Mouse (Mus musculus): ENCODE measurements at regions not wholly inside any gene's neighbourhood (a gene's known extent, or its start where the extent isn't known, plus 50 kb on each side); places are given as distances from the start of the nearest gene placed in this dataset.
"Not testable (repeated sequence)": the region's sequence is repeated elsewhere in the genome, so short reads cannot be mapped to it uniquely, and the experiment has no call there.

GRCm38 (mm10) chr9:41886456-41886855 lies 237.6 kb downstream of the Sorl1 start:
- WGBS: 84% methylated on average over 13 of the region's 13 CpGs
- H3K4me3 ChIP-seq; H3K9me3 ChIP-seq; H3K27ac ChIP-seq (replicated peaks); H3K9ac ChIP-seq; ATAC-seq (ENCODE audit: low read depth); H3K36me3 ChIP-seq; H3K4me2 ChIP-seq; H3K27me3 ChIP-seq: not testable (repeated sequence)
- H3K4me1 ChIP-seq (replicated peaks): peaks cover 30% of the 10 kb centered on the region

- H3K4me2 ChIP-seq: no peak overlapping the region
- H3K27ac ChIP-seq (replicated peaks): no peak overlapping the region
- H3K36me3 ChIP-seq: no peaks in the 10 kb centered on the region
- no peak overlapping the region for H3K9ac ChIP-seq
- H3K27me3 ChIP-seq: no peaks in the 10 kb centered on the region
- ATAC-seq (ENCODE audit: low read depth): no peak
- no peak overlapping the region for H3K4me3 ChIP-seq
- WGBS: 88% methylated on average over 3 of the region's 3 CpGs
- H3K4me1 ChIP-seq (replicated peaks): peaks cover 13% of the 10 kb centered on the region
- no peaks in the 10 kb centered on the region for H3K9me3 ChIP-seq
These were observed 243.6 kb downstream of the Sorl1 start for GRCm38 (mm10) chr9:41880457-41880856.

GRCm38 (mm10) chr9:41879080-41879479 lies 245.0 kb downstream of the Sorl1 start:
- Histone ChIP-seq H3K9ac (no peak overlapping the region), H3K4me1 (replicated peaks) (peaks cover 13% of the 10 kb centered on the region), H3K4me3 (no peak overlapping the region), H3K36me3 (no peaks in the 10 kb centered on the region), H3K27ac (replicated peaks) (no peak overlapping the region), H3K4me2 (no peak overlapping the region), H3K9me3 (no peaks in the 10 kb centered on the region), H3K27me3 (no peaks in the 10 kb centered on the region)
- ATAC-seq (ENCODE audit: low read depth): no peak
- WGBS: 78% methylated on average over 1 of the region's 1 CpGs

GRCm38 (mm10) chr9:41861136-41861535 lies 263.0 kb downstream of the Sorl1 start:
- Histone ChIP-seq H3K27ac (replicated peaks) (peak overlapping the region; percentile 85), H3K9ac (peak overlapping the region; percentile 52), H3K36me3 (no peaks in the 10 kb centered on the region), H3K9me3 (no peaks in the 10 kb centered on the region), H3K4me2 (peak overlapping the region; percentile 32), H3K4me1 (replicated peaks) (peaks cover 53% of the 10 kb centered on the region), H3K4me3 (no peak overlapping the region), H3K27me3 (no peaks in the 10 kb centered on the region)
- ATAC-seq (ENCODE audit: low read depth): peak; percentile 30; the same call in 1 of the 2 replicates
- WGBS: 40% methylated on average over 5 of the region's 5 CpGs

GRCm38 (mm10) chr9:41860681-41861080 lies 263.4 kb downstream of the Sorl1 start:
- Histone ChIP-seq H3K36me3 (no peaks in the 10 kb centered on the region), H3K9ac (peak overlapping the region; percentile 52), H3K27ac (replicated peaks) (peak overlapping the region; percentile 85), H3K9me3 (no peaks in the 10 kb centered on the region), H3K4me1 (replicated peaks) (peaks cover 53% of the 10 kb centered on the region), H3K27me3 (no peaks in the 10 kb centered on the region), H3K4me3 (no peak overlapping the region), H3K4me2 (peak overlapping the region; percentile 32)
- peak; percentile 87 for ATAC-seq (ENCODE audit: low read depth)
- 12% methylated on average over 4 of the region's 4 CpGs for WGBS

- H3K9ac ChIP-seq: no peak overlapping the region
- no peak overlapping the region for H3K4me3 ChIP-seq
- no peaks in the 10 kb centered on the region for H3K9me3 ChIP-seq
- peak overlapping the region; percentile 85 for H3K27ac ChIP-seq (replicated peaks)
- no peaks in the 10 kb centered on the region for H3K27me3 ChIP-seq
- no peaks in the 10 kb centered on the region for H3K36me3 ChIP-seq
- peaks cover 53% of the 10 kb centered on the region for H3K4me1 ChIP-seq (replicated peaks)
- no peak overlapping the region for H3K4me2 ChIP-seq
- no peak for ATAC-seq (ENCODE audit: low read depth)
- WGBS: 76% methylated on average over 3 of the region's 3 CpGs
These were observed 264.3 kb downstream of the Sorl1 start for GRCm38 (mm10) chr9:41859780-41860179.

- Histone ChIP-seq H3K4me3 (no peak overlapping the region), H3K27ac (replicated peaks) (no peak overlapping the region), H3K9me3 (no peaks in the 10 kb centered on the region), H3K4me2 (no peak overlapping the region), H3K9ac (no peak overlapping the region), H3K4me1 (replicated peaks) (peaks cover 5% of the 10 kb centered on the region), H3K36me3 (no peaks in the 10 kb centered on the region), H3K27me3 (no peaks in the 10 kb centered on the region)
- 88% methylated on average over 1 of the region's 1 CpGs for whole genome bisulfite sequencing
- no peak for ATAC-seq (ENCODE audit: low read depth)
These were observed 272.0 kb downstream of the Sorl1 start for GRCm38 (mm10) chr9:41852099-41852498.

- Histone ChIP-seq H3K4me2 (no peak overlapping the region), H3K9me3 (no peaks in the 10 kb centered on the region), H3K27me3 (no peaks in the 10 kb centered on the region), H3K9ac (no peak overlapping the region), H3K27ac (replicated peaks) (no peak overlapping the region), H3K4me3 (no peak overlapping the region), H3K4me1 (replicated peaks) (no peaks in the 10 kb centered on the region; the same call in 1 of the 2 replicates), H3K36me3 (no peaks in the 10 kb centered on the region)
- WGBS: 65% methylated on average over 4 of the region's 4 CpGs
- ATAC-seq (ENCODE audit: low read depth): no peak
These were observed 274.3 kb downstream of the Sorl1 start for GRCm38 (mm10) chr9:41849628-41850326.

GRCm38 (mm10) chr9:41844616-41845015 lies 279.5 kb downstream of the Sorl1 start:
- no peak overlapping the region for H3K9ac ChIP-seq
- no peak overlapping the region for H3K27ac ChIP-seq (replicated peaks)
- H3K9me3 ChIP-seq: no peaks in the 10 kb centered on the region
- no peaks in the 10 kb centered on the region for H3K27me3 ChIP-seq
- H3K4me1 ChIP-seq (replicated peaks): no peaks in the 10 kb centered on the region
- ATAC-seq (ENCODE audit: low read depth): no peak
- no peak overlapping the region for H3K4me3 ChIP-seq
- WGBS: 85% methylated on average over 3 of the region's 3 CpGs
- H3K36me3 ChIP-seq: no peaks in the 10 kb centered on the region
- no peak overlapping the region for H3K4me2 ChIP-seq

GRCm38 (mm10) chr9:41834487-41835404 lies 289.4 kb downstream of the Sorl1 start:
- no peaks in the 10 kb centered on the region for H3K9me3 ChIP-seq
- no peaks in the 10 kb centered on the region for H3K36me3 ChIP-seq
- H3K4me2 ChIP-seq: no peak overlapping the region
- no peak overlapping the region for H3K4me3 ChIP-seq
- H3K27me3 ChIP-seq: no peaks in the 10 kb centered on the region
- ATAC-seq (ENCODE audit: low read depth): peak; percentile 76
- H3K27ac ChIP-seq (replicated peaks): peak overlapping the region; percentile 70
- H3K4me1 ChIP-seq (replicated peaks): peaks cover 14% of the 10 kb centered on the region
- H3K9ac ChIP-seq: no peak overlapping the region
- 39% methylated on average over 11 of the region's 11 CpGs for WGBS

GRCm38 (mm10) chr9:41833408-41833807 lies 290.7 kb downstream of the Sorl1 start:
- 93% methylated on average over 1 of the region's 1 CpGs for WGBS
- no peak for ATAC-seq (ENCODE audit: low read depth)
- no peaks in the 10 kb centered on the region for H3K9me3 ChIP-seq
- H3K4me2 ChIP-seq: no peak overlapping the region
- no peak overlapping the region for H3K9ac ChIP-seq
- no peaks in the 10 kb centered on the region for H3K36me3 ChIP-seq
- no peaks in the 10 kb centered on the region for H3K27me3 ChIP-seq
- no peak overlapping the region for H3K27ac ChIP-seq (replicated peaks)
- H3K4me3 ChIP-seq: no peak overlapping the region
- peaks cover 14% of the 10 kb centered on the region for H3K4me1 ChIP-seq (replicated peaks)

- Histone ChIP-seq H3K4me2 (no peak overlapping the region), H3K9ac (no peak overlapping the region), H3K27ac (replicated peaks) (no peak overlapping the region), H3K27me3 (no peaks in the 10 kb centered on the region), H3K4me1 (replicated peaks) (no peaks in the 10 kb centered on the region), H3K36me3 (no peaks in the 10 kb centered on the region), H3K9me3 (no peaks in the 10 kb centered on the region), H3K4me3 (no peak overlapping the region)
- ATAC-seq (ENCODE audit: low read depth): no peak
- 66% methylated on average over 4 of the region's 4 CpGs for WGBS
These were observed 296.7 kb downstream of the Sorl1 start for GRCm38 (mm10) chr9:41827356-41827755.

Measured in neural tube, embryonic 13.5 days (tissue).